Mouse (Mus musculus): Measurements from ENCODE around the gene Zfp219. TPM values are rescaled to one million over a fixed set of nuclear protein-coding genes. Genes with fewer than 3 reads are reported as not detected.

Gene Zfp219
- polyA plus RNA-seq, 1 experiment from 2014 or later: 31.9 TPM

GRCm38 (mm10) chr14:51960316-51960715 is 60.2 kb downstream of the Zfp219 start:
- 91% methylated on average over 2 of the region's 2 CpGs for WGBS
- no peaks in the 10 kb centered on the region for H3K27me3 ChIP-seq (replicated peaks; ENCODE audit: control insufficient read depth, insufficient read depth, low read length)
- no peaks in the 10 kb centered on the region for H3K4me1 ChIP-seq (replicated peaks; ENCODE audit: control insufficient read depth, insufficient read depth, low read length)
- no peak overlapping the region for H3K9ac ChIP-seq (ENCODE audit: low read length)
- ATAC-seq (replicated peaks; ENCODE audit: low FRiP score, low TSS enrichment, low read depth) (no peak), DNase-seq (ENCODE audit: low spot score) (no peak)
- no peak overlapping the region for H3K4me3 ChIP-seq (ENCODE audit: low read depth, low read length)
- H3K9me3 ChIP-seq (ENCODE audit: control insufficient read depth, low read length): no peaks in the 10 kb centered on the region
- H3K4me2 ChIP-seq (ENCODE audit: low read length): no peak overlapping the region
- H3K27ac ChIP-seq (ENCODE audit: low read depth): no peak overlapping the region
- H3K36me3 ChIP-seq (ENCODE audit: control insufficient read depth, insufficient read depth, low read length): no peaks in the 10 kb centered on the region

Other genes starting within 250 kb of the Zfp219 start
- 1.8 and 1.9 TPM in 2 replicates for gene Ang4, start 247.1 kb downstream of the Zfp219 start, polyA plus RNA-seq (2014; fragmentation: Nextera tagmentation; extraction: Ambion mirVana)
- gene AY358078, start 220.7 kb downstream of the Zfp219 start, polyA plus RNA-seq (2014; fragmentation: Nextera tagmentation; extraction: Ambion mirVana): not detected in 2 replicates
- gene Ear6, start 167.0 kb downstream of the Zfp219 start, polyA plus RNA-seq (2014; fragmentation: Nextera tagmentation; extraction: Ambion mirVana): not detected in 2 replicates
- gene Mettl17, start 135.9 kb downstream of the Zfp219 start, polyA plus RNA-seq (2014; fragmentation: Nextera tagmentation; extraction: Ambion mirVana): 54.9 and 67.0 TPM in 2 replicates
- 0.71 and 0.99 TPM in 2 replicates for gene Slc39a2, start 127.8 kb downstream of the Zfp219 start, polyA plus RNA-seq (2014; fragmentation: Nextera tagmentation; extraction: Ambion mirVana)
- 36.4 and 39.2 TPM in 2 replicates for gene Ndrg2, start 106.6 kb downstream of the Zfp219 start, polyA plus RNA-seq (2014; fragmentation: Nextera tagmentation; extraction: Ambion mirVana)
- gene Tppp2, start 102.3 kb downstream of the Zfp219 start, polyA plus RNA-seq (2014; fragmentation: Nextera tagmentation; extraction: Ambion mirVana): 0.31 TPM in 1 of 2 replicates, not detected in the other
- gene Rnase13, start 98.0 kb downstream of the Zfp219 start, polyA plus RNA-seq (2014; fragmentation: Nextera tagmentation; extraction: Ambion mirVana): not detected in 2 replicates
- 80.8 and 86.3 TPM in 2 replicates for gene Arhgef40, start 36.0 kb downstream of the Zfp219 start, polyA plus RNA-seq (2014; fragmentation: Nextera tagmentation; extraction: Ambion mirVana)
- gene Tmem253, start 5.1 kb downstream of the Zfp219 start, polyA plus RNA-seq (2014; fragmentation: Nextera tagmentation; extraction: Ambion mirVana): 6.8 and 8.5 TPM in 2 replicates
- gene Olfr221, start 21.7 kb upstream of the Zfp219 start, polyA plus RNA-seq (2014; fragmentation: Nextera tagmentation; extraction: Ambion mirVana): not detected in 2 replicates
- gene Hnrnpc, start 83.3 kb upstream of the Zfp219 start, polyA plus RNA-seq (2014; fragmentation: Nextera tagmentation; extraction: Ambion mirVana): 530 and 607 TPM in 2 replicates
- 76.9 and 83.0 TPM in 2 replicates for gene Rpgrip1, start 90.0 kb upstream of the Zfp219 start, polyA plus RNA-seq (2014; fragmentation: Nextera tagmentation; extraction: Ambion mirVana)
- gene Supt16, start 176.7 kb upstream of the Zfp219 start, polyA plus RNA-seq (2014; fragmentation: Nextera tagmentation; extraction: Ambion mirVana): 68.9 and 73.5 TPM in 2 replicates
- gene Chd8, start 237.0 kb upstream of the Zfp219 start, polyA plus RNA-seq (2014; fragmentation: Nextera tagmentation; extraction: Ambion mirVana): 47.4 and 50.6 TPM in 2 replicates